Mouse (Mus musculus) midbrain, postnatal 0 days (tissue): ENCODE results near the gene Fbxo6. TPM values are rescaled to one million over a fixed set of nuclear protein-coding genes. Genes with fewer than 3 reads are reported as not detected.
"Not testable (repeated sequence)": the region's sequence is repeated elsewhere in the genome, so short reads cannot be mapped to it uniquely, and the experiment has no call there.

ENCODE experiments used
- ATAC-seq: fragments of 200-750 bp; cut with Nextera tagmentation; 2 replicates; pipeline ENCODE4 v1.8.0; 2017; ENCODE audit warnings: moderate number of reproducible peaks, mild to moderate bottlenecking, moderate TSS enrichment, moderate library complexity; ENCODE audit not compliant: low FRiP score
- DNase-seq: peaks from one replicate; pipeline ENCODE4 v3.0.0-alpha.2; 2015; ENCODE audit warnings: low spot score
- H3K27ac ChIP-seq: fragments of 300-500 bp; sonication (generic); 2 replicates; pipeline ENCODE4 v1.5.1; 2014; ENCODE audit warnings: low read depth, mild to moderate bottlenecking, low read length, mixed read lengths
- H3K27me3 ChIP-seq: fragments of 300-500 bp; sonication (generic); 2 replicates; pipeline ENCODE4 v1.6.1; 2014; ENCODE audit warnings: low read length, control low read depth, mixed read lengths; ENCODE audit not compliant: insufficient read depth
- H3K36me3 ChIP-seq: fragments of 300-500 bp; sonication (generic); 2 replicates; pipeline ENCODE4 v1.6.1; 2014; ENCODE audit warnings: low read length, control low read depth, mixed read lengths; ENCODE audit not compliant: insufficient read depth
- H3K4me1 ChIP-seq: fragments of 300-500 bp; sonication (generic); 2 replicates; pipeline ENCODE4 v1.6.1; 2014; ENCODE audit warnings: mild to moderate bottlenecking, control low read depth, antibody characterized with exemption, low read length, mixed read lengths; ENCODE audit not compliant: insufficient read depth
- H3K4me2 ChIP-seq: fragments of 300-500 bp; sonication (generic); 2 replicates; pipeline ENCODE4 v1.6.1; 2014; ENCODE audit warnings: low read depth, mild to moderate bottlenecking, low read length, mixed read lengths; ENCODE audit not compliant: poor library complexity, severe bottlenecking
- H3K4me3 ChIP-seq: fragments of 300-500 bp; sonication (generic); 2 replicates; pipeline ENCODE4 v1.5.1; 2014; ENCODE audit warnings: low read depth, mild to moderate bottlenecking, low read length, moderate library complexity
- H3K9ac ChIP-seq: fragments of 300-500 bp; sonication (generic); replicated peaks from 2 replicates; pipeline ENCODE4 v1.6.1; 2014; ENCODE audit warnings: mild to moderate bottlenecking, low read length, moderate library complexity, mixed read lengths; ENCODE audit not compliant: poor library complexity, severe bottlenecking
- H3K9me3 ChIP-seq: fragments of 300-500 bp; sonication (generic); 2 replicates; pipeline ENCODE4 v1.6.1; 2016; ENCODE audit warnings: low read length, control low read depth
- CTCF ChIP-seq: IDR thresholded peaks from 2 replicates; pipeline ENCODE4 v1.5.1; 2016; ENCODE audit warnings: antibody characterized with exemption, mild to moderate bottlenecking
- WGBS: fragments of 180-500 bp; shearing (Covaris S2); extraction: QIAGEN DNeasy Blood & Tissue Kit; methylation state at CpG from one replicate; pipeline ENCODE4 v1.1.7; 2014; 5-methylcytosine and 5-hydroxymethylcytosine counted together
- polyA plus RNA-seq: library from polyadenylated mRNA; unstranded; fragments of >200 nt; fragmentation: Nextera tagmentation; extraction: Ambion mirVana; gene quantifications from 2 replicates; pipeline ENCODE4 v1.2.1, GENCODE M21; 2015
- total RNA-seq: library from RNA; depleted of rRNA; stranded (reverse); fragments of >200 nt; gene quantifications from 2 replicates; pipeline ENCODE4 v1.2.3, GENCODE M21; 2014

Fbxo6 gene
- total and polyA plus RNA-seq, 2 experiments from 2014 or later, result 23.6 to 27.7 TPM

DNA sequence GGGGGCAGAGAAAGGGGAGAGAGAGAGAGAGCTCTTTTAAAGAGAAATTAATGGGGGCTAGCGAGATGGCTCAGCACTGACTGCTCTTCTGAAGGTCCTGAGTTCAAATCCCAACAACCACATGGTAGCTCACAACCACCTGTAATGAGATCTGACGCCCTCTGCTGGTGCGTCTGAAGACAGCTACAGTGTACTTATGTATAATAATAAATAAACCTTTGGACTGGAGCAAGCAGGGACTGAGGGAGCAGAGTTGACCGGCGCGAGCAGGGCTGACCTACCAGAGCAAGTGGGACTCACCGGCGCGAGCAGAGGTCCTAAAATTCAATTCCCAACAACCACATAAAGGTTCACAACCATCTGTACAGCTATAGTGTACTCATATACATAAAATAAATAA lies 32.4 kb downstream of the Fbxo6 start:
- 89% methylated on average over 9 of the region's 9 CpGs for WGBS
- ATAC-seq, DNase-seq: not testable (repeated sequence)

DNA sequence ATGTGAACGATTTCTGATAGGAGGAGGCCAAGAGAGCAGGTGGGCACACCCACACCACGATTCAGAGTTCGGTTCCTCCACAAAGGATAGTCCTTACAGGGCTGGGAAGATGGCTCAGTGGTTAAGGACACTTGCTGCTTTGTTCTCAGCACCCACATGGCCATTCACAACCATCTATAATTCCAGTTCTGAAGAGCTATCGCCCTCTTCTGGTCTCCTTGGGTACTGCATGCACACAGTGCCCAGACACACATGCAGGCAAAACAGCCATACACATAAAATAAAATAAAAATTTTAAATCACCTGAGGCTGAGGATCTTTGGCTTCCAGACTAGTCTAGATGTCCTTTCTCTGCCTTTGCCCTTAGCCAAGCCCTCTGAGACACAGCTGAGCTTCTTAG lies 34.5 kb downstream of the Fbxo6 start:
- no peak overlapping the region for H3K27ac ChIP-seq
- ATAC-seq (no peak), DNase-seq (no peak)
- WGBS, result 76% methylated on average over 4 of the region's 4 CpGs
- no peak overlapping the region for H3K9ac ChIP-seq
- no peaks in the 10 kb centered on the region for H3K9me3 ChIP-seq
- H3K36me3 ChIP-seq, result peaks cover 2% of the 10 kb centered on the region; the same call in 1 of the 2 replicates
- no peak overlapping the region for H3K4me3 ChIP-seq
- peaks cover 4% of the 10 kb centered on the region; the same call in 1 of the 2 replicates for H3K4me1 ChIP-seq
- no peak overlapping the region for H3K4me2 ChIP-seq
- TF ChIP-seq CTCF, result peak; percentile 62
- no peaks in the 10 kb centered on the region for H3K27me3 ChIP-seq

More for the DNA sequence above, 32.4 kb downstream of the Fbxo6 start:
- TF ChIP-seq CTCF, result peak; percentile 28
- not testable (repeated sequence) for H3K4me3 ChIP-seq, H3K36me3 ChIP-seq, H3K4me1 ChIP-seq, H3K27ac ChIP-seq, H3K9ac ChIP-seq, H3K27me3 ChIP-seq, H3K9me3 ChIP-seq, H3K4me2 ChIP-seq

DNA sequence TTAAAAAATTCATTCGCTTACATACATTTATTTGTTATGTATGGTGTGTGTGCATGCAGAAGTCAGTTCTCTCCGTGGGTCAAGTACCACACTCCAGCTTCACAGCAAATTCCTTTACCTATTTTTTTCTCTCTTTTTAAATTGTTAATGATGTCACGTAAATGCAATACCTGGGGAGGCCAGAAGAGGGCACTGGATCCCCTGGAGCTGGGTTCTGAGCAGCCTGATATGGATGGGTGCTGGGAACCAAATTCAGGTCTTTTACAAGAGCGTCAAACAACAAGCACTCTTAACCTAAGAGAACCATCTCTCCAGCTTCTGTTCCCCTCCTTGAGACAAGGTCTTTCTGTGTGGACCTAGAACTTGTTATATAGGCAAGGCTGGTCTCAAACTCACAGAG lies 35.3 kb downstream of the Fbxo6 start:
- H3K27ac ChIP-seq, result no peak overlapping the region
- ATAC-seq (no peak), DNase-seq (no peak)
- H3K9ac ChIP-seq, result no peak overlapping the region
- no peak overlapping the region for H3K4me3 ChIP-seq
- H3K4me2 ChIP-seq, result no peak overlapping the region
- no peaks in the 10 kb centered on the region for H3K9me3 ChIP-seq
- TF ChIP-seq CTCF, result peak; percentile 62
- H3K27me3 ChIP-seq, result no peaks in the 10 kb centered on the region
- 81% methylated on average over 4 of the region's 4 CpGs for WGBS
- peaks cover 4% of the 10 kb centered on the region; the same call in 1 of the 2 replicates for H3K4me1 ChIP-seq
- H3K36me3 ChIP-seq, result peaks cover 6% of the 10 kb centered on the region; the same call in 1 of the 2 replicates

DNA sequence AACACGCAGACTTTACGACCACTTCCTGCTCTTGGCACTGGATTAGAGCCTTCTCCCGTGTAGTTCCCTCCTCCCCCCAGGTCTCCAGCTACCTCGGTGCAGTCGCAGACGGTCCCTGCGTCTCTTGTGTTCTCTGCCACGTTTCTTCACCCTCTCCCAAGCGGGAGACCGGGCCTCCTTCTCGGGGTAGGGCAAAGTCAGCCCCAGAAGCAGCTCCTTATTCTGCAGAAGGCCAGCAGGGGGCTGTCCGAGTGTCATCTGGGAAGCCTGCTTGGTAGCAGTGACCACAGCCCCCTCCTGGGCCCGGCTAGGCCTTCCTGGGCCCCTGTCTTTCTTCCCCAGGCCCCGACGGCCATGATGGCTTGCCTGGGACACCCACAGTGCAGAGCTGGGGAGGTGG lies 36.5 kb downstream of the Fbxo6 start:
- Histone ChIP-seq H3K9ac (no peak overlapping the region; the same call in 1 of the 2 replicates), H3K4me1 (peaks cover 4% of the 10 kb centered on the region; the same call in 1 of the 2 replicates), H3K4me3 (no peak overlapping the region), H3K27ac (peak overlapping the region; percentile 38; the same call in 1 of the 2 replicates), H3K27me3 (no peaks in the 10 kb centered on the region), H3K9me3 (no peaks in the 10 kb centered on the region), H3K36me3 (peaks cover 6% of the 10 kb centered on the region; the same call in 1 of the 2 replicates), H3K4me2 (peak overlapping the region; percentile 32; the same call in 1 of the 2 replicates)
- peak; percentile 55 for TF ChIP-seq CTCF
- WGBS, result 5% methylated on average over 15 of the region's 15 CpGs
- no peak for DNase-seq
- ATAC-seq, result no peak; the same call in 1 of the 2 replicates

DNA sequence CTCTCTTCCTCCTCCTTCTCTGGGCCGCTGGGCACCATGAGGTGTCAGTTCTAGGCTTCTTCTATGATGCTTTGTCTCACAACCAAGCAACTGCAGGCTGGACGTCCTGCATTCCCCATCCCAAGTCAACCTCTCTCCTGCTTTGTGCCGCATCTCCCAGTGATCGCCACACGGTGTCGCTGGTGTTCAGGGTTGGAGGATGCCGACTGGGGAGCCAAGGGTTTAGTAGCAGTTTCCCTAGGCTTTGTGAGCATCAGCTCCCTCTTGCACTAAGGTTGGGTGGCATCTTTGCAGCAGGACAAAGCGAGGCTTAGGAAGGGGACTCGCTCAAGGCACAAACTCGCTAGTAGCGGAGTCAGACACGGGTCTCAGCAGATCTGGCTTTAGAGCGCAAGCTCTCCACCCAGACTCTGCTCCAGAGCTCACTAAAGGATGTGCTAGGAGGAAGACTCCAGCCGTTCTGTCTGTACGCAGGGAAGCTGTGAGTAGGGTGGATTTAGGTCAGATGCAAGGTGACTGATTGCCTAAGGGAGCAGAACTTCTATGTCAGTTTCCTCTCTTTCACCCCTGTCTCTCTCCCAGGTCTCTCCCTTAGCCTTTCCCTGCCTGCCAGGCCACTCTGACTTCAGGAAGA lies 37.1 kb downstream of the Fbxo6 start:
- no peak overlapping the region for H3K4me3 ChIP-seq
- peak; percentile 75 for ATAC-seq
- peak; percentile 100 for TF ChIP-seq CTCF
- no peaks in the 10 kb centered on the region for H3K27me3 ChIP-seq
- H3K9me3 ChIP-seq, result no peaks in the 10 kb centered on the region
- 4% methylated on average over 15 of the region's 15 CpGs for WGBS
- peak overlapping the region; percentile 24; the same call in 1 of the 2 replicates for H3K9ac ChIP-seq
- peaks cover 4% of the 10 kb centered on the region; the same call in 1 of the 2 replicates for H3K4me1 ChIP-seq
- H3K36me3 ChIP-seq, result peaks cover 6% of the 10 kb centered on the region; the same call in 1 of the 2 replicates
- peak; percentile 89 for DNase-seq
- H3K4me2 ChIP-seq, result peak overlapping the region; percentile 32
- H3K27ac ChIP-seq, result peak overlapping the region; percentile 38; the same call in 1 of the 2 replicates

DNA sequence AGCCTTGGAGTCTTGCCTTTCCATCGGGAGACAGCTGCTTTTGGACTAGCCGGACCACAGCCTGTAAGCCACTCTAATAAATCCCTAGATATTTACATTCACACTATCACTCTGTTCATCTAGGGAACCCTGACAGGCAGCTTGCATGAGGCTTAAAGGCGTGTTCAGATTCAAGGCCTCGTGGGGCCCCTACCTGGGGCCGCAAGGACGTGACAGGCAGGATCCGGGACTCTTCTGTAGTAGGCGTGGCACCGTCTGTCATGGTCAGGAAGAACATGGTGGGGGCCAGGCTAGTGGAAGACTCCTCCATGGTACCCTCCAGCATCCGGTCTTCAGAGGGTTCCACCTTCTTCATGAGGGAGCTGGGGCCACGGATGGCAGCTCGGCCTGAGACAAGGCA lies 39.4 kb downstream of the Fbxo6 start:
- Histone ChIP-seq H3K27ac (no peak overlapping the region), H3K4me1 (peaks cover 4% of the 10 kb centered on the region; the same call in 1 of the 2 replicates), H3K9ac (no peak overlapping the region), H3K9me3 (no peaks in the 10 kb centered on the region), H3K4me3 (no peak overlapping the region), H3K27me3 (no peaks in the 10 kb centered on the region), H3K36me3 (peaks cover 15% of the 10 kb centered on the region; the same call in 1 of the 2 replicates), H3K4me2 (no peak overlapping the region)
- WGBS, result 91% methylated on average over 12 of the region's 12 CpGs
- ATAC-seq, result no peak
- no peak for DNase-seq
- TF ChIP-seq CTCF, result no peak
